ENCODE assay signal across 9 mouse cellular contexts in genomic region chr6:88935735-88936276, GRCm38 (mm10). TPM values are rescaled to one million over a fixed set of nuclear protein-coding genes. Genes with fewer than 3 reads are reported as not detected.
DNase-seq lines count a peak whose midpoint lies in the region; ATAC-seq and TF ChIP-seq lines count a peak whose summit lies in the region.
"Had no signal": no experiment of that assay in that cellular context is flagged by ENCODE, and none has a peak within 500 bp of the region (broad histone marks: within the 10 kb centered on the region; RNA-seq: fewer than 3 reads in every experiment).

No protein-coding gene starts in this region.

- 12% methylated on average over 4 of the region's 4 CpGs for WGBS in forebrain, embryonic 14.5 days
- 8% methylated on average over 4 of the region's 4 CpGs for WGBS in forebrain, embryonic 13.5 days
- 10% methylated on average over 4 of the region's 4 CpGs for WGBS in liver, embryonic 11.5 days
- WGBS in forebrain, postnatal 0 days = 6% methylated on average over 4 of the region's 4 CpGs

- peak; percentile 83 for DNase-seq in forebrain, embryonic 14.5 days (ENCODE audit: low spot score)
- DNase-seq in liver (peak; percentile 41), ZHBTc4 (ENCODE audit: low read depth, low spot score) (peak; percentile 69)
- DNase-seq in liver, embryonic 11.5 days (ENCODE audit: low spot score) = no peak
- DNase-seq in forebrain, postnatal 0 days = peak; percentile 87
- peak; percentile 25 to 46 for DNase-seq in natural killer cell, adult 2 months (ENCODE audit: low spot score in 2 of 2)
- DNase-seq in yolk sac, embryonic 10.5 days (ENCODE audit: low spot score) = no peak

- H3K4me3 ChIP-seq in forebrain, embryonic 14.5 days (ENCODE audit: low read depth, low read length) = no peak overlapping the region
- no peak overlapping the region for H3K4me3 ChIP-seq in forebrain, embryonic 13.5 days
- no peak overlapping the region for H3K4me3 ChIP-seq in liver, embryonic 11.5 days (ENCODE audit: low read depth, low read length)
- no peak overlapping the region for H3K4me3 ChIP-seq in forebrain, postnatal 0 days (ENCODE audit: low read depth, low read length)

- no peaks in the 10 kb centered on the region for H3K36me3 ChIP-seq in forebrain, embryonic 14.5 days (ENCODE audit: control insufficient read depth, insufficient read depth, low read length)
- H3K36me3 ChIP-seq in forebrain, embryonic 13.5 days (ENCODE audit: poor library complexity, severe bottlenecking) = no peaks in the 10 kb centered on the region
- no peaks in the 10 kb centered on the region for H3K36me3 ChIP-seq in liver, embryonic 11.5 days (ENCODE audit: control insufficient read depth, insufficient read depth, low read length)
- no peaks in the 10 kb centered on the region for H3K36me3 ChIP-seq in forebrain, postnatal 0 days (ENCODE audit: insufficient read depth)

- no peaks in the 10 kb centered on the region for H3K27me3 ChIP-seq in forebrain, embryonic 14.5 days (replicated peaks; ENCODE audit: control insufficient read depth, insufficient read depth, low read length)
- peaks cover 29% of the 10 kb centered on the region for H3K27me3 ChIP-seq in forebrain, embryonic 13.5 days
- H3K27me3 ChIP-seq in liver, embryonic 11.5 days (replicated peaks; ENCODE audit: control insufficient read depth, insufficient read depth, low read length) = peaks cover 7% of the 10 kb centered on the region; the same call in 1 of the 2 replicates
- 0 out of 2 replicates have a peak, but pooled peaks cover 4% of the 10 kb centered on the region for H3K27me3 ChIP-seq in forebrain, postnatal 0 days (ENCODE audit: insufficient read depth, low read length)

- H3K9ac ChIP-seq in forebrain, embryonic 14.5 days (ENCODE audit: low read length) = no peak overlapping the region
- H3K9ac ChIP-seq in forebrain, embryonic 13.5 days = no peak overlapping the region
- no peak overlapping the region for H3K9ac ChIP-seq in liver, embryonic 11.5 days (ENCODE audit: low read depth, low read length)
- H3K9ac ChIP-seq in forebrain, postnatal 0 days = no peak overlapping the region

- peaks cover 36% of the 10 kb centered on the region for H3K4me1 ChIP-seq in forebrain, embryonic 14.5 days (ENCODE audit: control insufficient read depth, insufficient read depth, low read length)
- H3K4me1 ChIP-seq in forebrain, embryonic 13.5 days = peaks cover 58% of the 10 kb centered on the region
- H3K4me1 ChIP-seq in liver, embryonic 11.5 days (replicated peaks; ENCODE audit: control insufficient read depth, insufficient read depth, low read length) = peaks cover 3% of the 10 kb centered on the region
- H3K4me1 ChIP-seq in forebrain, postnatal 0 days (ENCODE audit: insufficient read depth) = peaks cover 36% of the 10 kb centered on the region

- no peaks in the 10 kb centered on the region for H3K9me3 ChIP-seq in forebrain, embryonic 14.5 days (replicated peaks; ENCODE audit: control insufficient read depth, low read length)
- H3K9me3 ChIP-seq in forebrain, embryonic 13.5 days (replicated peaks) = no peaks in the 10 kb centered on the region
- no peaks in the 10 kb centered on the region for H3K9me3 ChIP-seq in liver, embryonic 11.5 days (ENCODE audit: control insufficient read depth, low read length)
- H3K9me3 ChIP-seq in forebrain, postnatal 0 days (ENCODE audit: low read length) = no peaks in the 10 kb centered on the region

- no peak for ATAC-seq in forebrain, embryonic 14.5 days
- no peak for ATAC-seq in forebrain, embryonic 13.5 days
- no peak for ATAC-seq in liver, embryonic 11.5 days (replicated peaks; ENCODE audit: low FRiP score)
- ATAC-seq in forebrain, postnatal 0 days = no peak

- no peak overlapping the region for H3K4me2 ChIP-seq in forebrain, embryonic 14.5 days (ENCODE audit: low read length)
- no peak overlapping the region for H3K4me2 ChIP-seq in forebrain, embryonic 13.5 days
- no peak overlapping the region for H3K4me2 ChIP-seq in liver, embryonic 11.5 days
- no peak overlapping the region for H3K4me2 ChIP-seq in forebrain, postnatal 0 days (ENCODE audit: low read depth)

- peak; percentile 81 for TF ChIP-seq CTCF in forebrain, postnatal 0 days (IDR thresholded peaks at IDR 0.05; ENCODE audit: low read depth)

- no peak overlapping the region for H3K27ac ChIP-seq in forebrain, embryonic 14.5 days (ENCODE audit: low read depth, low read length)
- no peak overlapping the region; the same call in 1 of the 2 replicates for H3K27ac ChIP-seq in forebrain, embryonic 13.5 days
- no peak overlapping the region for H3K27ac ChIP-seq in liver, embryonic 11.5 days (ENCODE audit: low read depth, low read length)
- H3K27ac ChIP-seq in forebrain, postnatal 0 days (ENCODE audit: low read depth, low read length) = no peak overlapping the region
- H3K27ac ChIP-seq: macrophage had no signal

RNA-seq across cellular contexts. Expression of gene Tpra1, which starts 33.8 kb away (rescaled TPM):
- 32.9 and 41.2 TPM in 2 replicates for polyA plus RNA-seq in forebrain, embryonic 14.5 days (2014; fragmentation: Nextera tagmentation; extraction: Ambion mirVana)
- polyA plus RNA-seq in forebrain, embryonic 13.5 days (2015; fragmentation: Nextera tagmentation; extraction: Ambion mirVana) = 45.4 and 53.9 TPM in 2 replicates
- polyA plus RNA-seq in liver, embryonic 11.5 days (2014; fragmentation: Nextera tagmentation; extraction: Ambion mirVana) = 55.1 and 56.7 TPM in 2 replicates
- total RNA-seq in forebrain, postnatal 0 days (2014; rRNA removed) = 45.0 and 69.2 TPM in 2 replicates
- polyA plus RNA-seq in forebrain, postnatal 0 days (2015; fragmentation: Nextera tagmentation; extraction: Ambion mirVana) = 35.0 and 41.4 TPM in 2 replicates

RNA-seq across cellular contexts. Expression of gene Mcm2, which starts 37.2 kb away (rescaled TPM):
- polyA plus RNA-seq in forebrain, embryonic 14.5 days (2014; fragmentation: Nextera tagmentation; extraction: Ambion mirVana) = 71.1 and 82.8 TPM in 2 replicates
- 133 and 157 TPM in 2 replicates for polyA plus RNA-seq in forebrain, embryonic 13.5 days (2015; fragmentation: Nextera tagmentation; extraction: Ambion mirVana)
- polyA plus RNA-seq in liver, embryonic 11.5 days (2014; fragmentation: Nextera tagmentation; extraction: Ambion mirVana) = 254 and 284 TPM in 2 replicates
- total RNA-seq in forebrain, postnatal 0 days (2014; rRNA removed) = 14.8 and 19.3 TPM in 2 replicates
- 14.1 and 14.9 TPM in 2 replicates for polyA plus RNA-seq in forebrain, postnatal 0 days (2015; fragmentation: Nextera tagmentation; extraction: Ambion mirVana)

Comparison
In these comparisons a context has a peak if more than half of its experiments do, and no peak if none do; other contexts are left out.
1. DNase-seq: peak in forebrain, embryonic 14.5 days (single experiment), liver (single experiment), ZHBTc4 (single experiment), forebrain, postnatal 0 days (single experiment) and natural killer cell, adult 2 months (2 of 2); none in liver, embryonic 11.5 days (single experiment) and yolk sac, embryonic 10.5 days (single experiment).